Mouse (Mus musculus): ENCODE results near the gene E030018B13Rik. TPM values are rescaled to one million over a fixed set of nuclear protein-coding genes. Genes with fewer than 3 reads are reported as not detected.
A peak's percentile ranks its signal among the peaks of the same experiment; 100 is the strongest.

Gene E030018B13Rik
- polyA plus RNA-seq, 2 experiments = not detected

DNA sequence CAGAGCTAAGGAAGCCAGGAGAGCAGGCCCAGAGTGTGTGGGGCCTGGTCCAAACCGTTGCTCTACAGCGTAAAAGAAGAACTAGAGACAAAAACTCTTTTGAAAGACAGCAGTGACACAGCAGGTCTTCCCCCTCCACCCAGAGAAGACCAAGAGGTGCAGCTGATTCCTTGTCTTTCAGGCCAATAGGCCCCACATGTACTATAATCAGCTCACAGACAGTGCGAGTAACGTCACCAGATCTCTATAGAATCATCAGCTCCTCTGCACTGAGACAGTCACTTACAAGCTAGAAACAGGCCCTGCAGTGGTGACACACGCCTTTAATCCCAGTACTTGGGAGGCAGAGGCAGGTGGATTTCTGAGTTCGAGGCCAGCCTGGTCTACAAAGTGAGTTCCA lies 17.2 kb downstream of the E030018B13Rik start:
- Histone ChIP-seq H3K27ac (peak overlapping the region; percentile 77), H3K4me2 (ENCODE audit: low read depth) (peak overlapping the region; percentile 97)
- peak in 2 of 3 experiments; percentile 53 to 64 for DNase-seq (ENCODE audit: low read depth in 3 of 3, low spot score in 3 of 3)

DNA sequence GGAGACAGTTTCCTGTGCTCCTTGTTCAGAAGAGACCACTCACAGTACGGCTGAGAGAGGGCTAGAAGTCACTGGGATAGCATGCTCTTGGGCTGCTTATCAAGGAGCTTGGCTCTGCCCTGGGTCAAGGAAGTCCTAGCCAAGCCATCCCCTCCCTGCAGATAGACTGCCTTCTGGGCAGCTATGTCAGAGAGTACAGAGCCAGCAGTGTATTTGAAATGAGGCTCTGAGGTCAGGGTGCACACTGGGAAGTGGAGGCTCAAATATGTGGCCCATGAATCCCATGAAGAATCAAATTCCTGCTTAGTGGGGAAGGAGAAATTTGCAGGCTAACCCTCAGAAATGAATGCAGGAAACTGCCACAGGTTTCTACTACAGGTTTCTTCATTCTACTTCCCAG lies 17.9 kb downstream of the E030018B13Rik start:
- peak overlapping the region; percentile 97 for H3K4me2 ChIP-seq (ENCODE audit: low read depth)
- H3K4me3 ChIP-seq (ENCODE audit: insufficient read depth in 1 of 2, low read depth in 2 of 2, low read length in 2 of 2) = no peak overlapping the region
- ATAC-seq (ENCODE audit: insufficient read depth) = no peak
- H3K4me1 ChIP-seq (replicated peaks; ENCODE audit: control insufficient read depth in 2 of 2, insufficient read depth in 2 of 2, low read length in 1 of 2) = peaks cover 44 to 54% of the 10 kb centered on the region in 2 experiments
- 18% methylated on average over 1 of the region's 1 CpGs for WGBS (ENCODE audit: insufficient replicate concordance)
- no peaks in the 10 kb centered on the region for H3K36me3 ChIP-seq (replicated peaks; ENCODE audit: control insufficient read depth, insufficient read depth, low read depth)
- peak overlapping the region; percentile 77 for H3K27ac ChIP-seq
- H3K9me3 ChIP-seq (ENCODE audit: control insufficient read depth, low read length) = no peaks in the 10 kb centered on the region
- TF ChIP-seq EP300 (IDR thresholded peaks at IDR 0.05; ENCODE audit: low read depth) (no peak), CTCF (IDR thresholded peaks at IDR 0.05; ENCODE audit: low read depth) (no peak)
- no peaks in the 10 kb centered on the region for H3K27me3 ChIP-seq (ENCODE audit: control insufficient read depth, insufficient read depth, low read length)
- no peak for DNase-seq (ENCODE audit: low read depth in 3 of 3, low spot score in 3 of 3)
- H3K9ac ChIP-seq (replicated peaks) = no peak overlapping the region; the same call in none of the 2 replicates

More for the DNA sequence above, 17.2 kb downstream of the E030018B13Rik start:
- WGBS (ENCODE audit: insufficient replicate concordance) = 27% methylated on average over 6 of the region's 6 CpGs
- no peaks in the 10 kb centered on the region for H3K27me3 ChIP-seq (ENCODE audit: control insufficient read depth, insufficient read depth, low read length)
- no peak overlapping the region for H3K4me3 ChIP-seq (ENCODE audit: insufficient read depth in 1 of 2, low read depth in 2 of 2, low read length in 2 of 2)
- no peak for ATAC-seq (ENCODE audit: insufficient read depth)
- no peak for TF ChIP-seq CTCF (IDR thresholded peaks at IDR 0.05; ENCODE audit: low read depth)
- peak; percentile 73; the same call in 1 of the 2 replicates for TF ChIP-seq EP300 (IDR thresholded peaks at IDR 0.05; ENCODE audit: low read depth)
- no peaks in the 10 kb centered on the region for H3K9me3 ChIP-seq (ENCODE audit: control insufficient read depth, low read length)
- H3K36me3 ChIP-seq (replicated peaks; ENCODE audit: control insufficient read depth, insufficient read depth, low read depth) = no peaks in the 10 kb centered on the region
- peak overlapping the region; percentile 50 for H3K9ac ChIP-seq (replicated peaks)
- peaks cover 50 to 60% of the 10 kb centered on the region in 2 experiments for H3K4me1 ChIP-seq (replicated peaks; ENCODE audit: control insufficient read depth in 2 of 2, insufficient read depth in 2 of 2, low read length in 1 of 2)

DNA sequence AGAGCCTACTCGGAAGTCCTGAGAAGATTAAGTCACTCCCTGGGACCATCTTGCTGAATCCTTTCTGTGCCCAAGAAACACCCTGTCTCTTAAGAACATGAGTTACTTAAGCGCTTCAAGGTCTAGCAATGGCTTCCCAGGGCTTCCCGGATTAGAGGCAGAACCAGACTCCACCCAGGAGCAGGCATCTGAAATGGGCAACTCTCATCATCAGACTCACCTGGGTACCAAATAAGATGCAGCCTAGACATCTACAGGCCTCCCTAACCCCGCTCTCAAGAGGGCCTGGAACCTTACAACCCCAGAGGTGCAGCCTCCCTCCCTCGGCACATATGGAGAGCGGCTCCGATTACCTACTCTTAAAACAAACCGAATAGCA lies 19.1 kb downstream of the E030018B13Rik start:
- DNase-seq (ENCODE audit: low read depth in 3 of 3, low spot score in 3 of 3) (no peak), ATAC-seq (ENCODE audit: insufficient read depth) (no peak)
- Histone ChIP-seq H3K4me1 (replicated peaks; ENCODE audit: control insufficient read depth in 2 of 2, insufficient read depth in 2 of 2, low read length in 1 of 2) (peaks cover 45 to 54% of the 10 kb centered on the region in 2 experiments), H3K36me3 (replicated peaks; ENCODE audit: control insufficient read depth, insufficient read depth, low read depth) (no peaks in the 10 kb centered on the region), H3K4me3 (ENCODE audit: insufficient read depth in 1 of 2, low read depth in 2 of 2, low read length in 2 of 2) (peak overlapping the region; percentile 75 to 89), H3K9me3 (ENCODE audit: control insufficient read depth, low read length) (no peaks in the 10 kb centered on the region), H3K27me3 (ENCODE audit: control insufficient read depth, insufficient read depth, low read length) (no peaks in the 10 kb centered on the region), H3K9ac (replicated peaks) (peak overlapping the region; percentile 72), H3K27ac (peak overlapping the region; percentile 91), H3K4me2 (ENCODE audit: low read depth) (peak overlapping the region; percentile 97)
- TF ChIP-seq EP300 (IDR thresholded peaks at IDR 0.05; ENCODE audit: low read depth) (no peak), CTCF (IDR thresholded peaks at IDR 0.05; ENCODE audit: low read depth) (no peak)
- WGBS (ENCODE audit: insufficient replicate concordance) = 39% methylated on average over 8 of the region's 8 CpGs

DNA sequence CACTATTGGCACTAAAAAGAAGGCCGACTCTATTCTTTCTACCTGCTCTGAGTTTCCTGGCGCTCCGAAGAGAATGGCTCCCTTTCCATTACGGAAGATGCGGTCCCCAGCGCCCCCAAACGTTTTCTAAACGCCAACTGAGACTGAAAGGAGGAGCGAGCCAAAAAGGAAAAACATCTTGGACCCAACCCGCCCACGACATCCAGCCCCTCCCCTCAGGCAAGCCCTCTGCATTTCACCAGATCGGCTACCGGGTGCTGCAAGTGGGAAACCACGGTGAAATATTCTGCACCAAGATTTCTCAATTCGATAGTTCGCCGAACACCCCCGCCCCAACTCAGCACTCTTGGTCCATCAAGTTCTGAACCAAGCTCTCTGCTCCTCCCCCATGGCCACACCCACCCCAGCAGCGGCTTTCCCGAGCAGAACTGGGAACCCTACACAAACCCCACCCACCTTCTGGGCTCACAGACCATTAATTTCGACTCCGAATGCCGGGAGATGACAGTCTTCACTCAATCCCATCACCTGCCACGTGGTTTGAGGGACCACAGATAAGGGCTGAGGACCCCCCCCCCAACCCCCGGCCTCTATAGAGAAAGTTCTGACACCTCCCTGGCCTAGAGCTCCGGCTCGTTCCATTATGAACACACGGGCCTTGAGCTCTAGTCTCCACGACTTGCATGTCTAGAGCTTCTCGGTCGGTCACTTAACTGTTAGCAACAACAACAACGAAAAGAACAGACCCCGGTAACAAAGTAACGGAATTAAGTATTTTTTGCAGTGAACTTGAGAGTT lies 19.7 kb downstream of the E030018B13Rik start:
- Histone ChIP-seq H3K9ac (replicated peaks) (peak overlapping the region; percentile 72), H3K27me3 (ENCODE audit: control insufficient read depth, insufficient read depth, low read length) (no peaks in the 10 kb centered on the region), H3K4me1 (replicated peaks; ENCODE audit: control insufficient read depth in 2 of 2, insufficient read depth in 2 of 2, low read length in 1 of 2) (peaks cover 51 to 59% of the 10 kb centered on the region in 2 experiments), H3K4me3 (ENCODE audit: insufficient read depth in 1 of 2, low read depth in 2 of 2, low read length in 2 of 2) (peak overlapping the region; percentile 75 to 89), H3K9me3 (ENCODE audit: control insufficient read depth, low read length) (no peaks in the 10 kb centered on the region), H3K27ac (peak overlapping the region; percentile 91), H3K36me3 (replicated peaks; ENCODE audit: control insufficient read depth, insufficient read depth, low read depth) (no peaks in the 10 kb centered on the region), H3K4me2 (ENCODE audit: low read depth) (peak overlapping the region; percentile 97)
- TF ChIP-seq CTCF (IDR thresholded peaks at IDR 0.05; ENCODE audit: low read depth) (peak; percentile 39), EP300 (IDR thresholded peaks at IDR 0.05; ENCODE audit: low read depth) (no peak)
- WGBS (ENCODE audit: insufficient replicate concordance) = 2% methylated on average over 34 of the region's 34 CpGs
- DNase-seq (ENCODE audit: low read depth in 3 of 3, low spot score in 3 of 3) (peak; percentile 68 to 76 (median 68)), ATAC-seq (ENCODE audit: insufficient read depth) (no peak)

DNA sequence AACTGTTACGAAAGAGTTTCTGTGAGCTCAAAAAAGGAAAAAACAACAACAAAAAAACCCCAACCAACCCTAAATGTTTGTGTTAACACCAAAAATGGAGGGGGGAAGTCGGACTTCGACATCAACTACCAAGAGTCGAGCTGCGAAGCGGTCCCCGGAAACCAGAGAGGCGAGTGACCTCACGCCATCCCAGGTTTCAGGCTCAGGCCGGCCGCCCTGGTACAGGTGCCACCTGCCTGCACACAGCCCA lies 20.3 kb downstream of the E030018B13Rik start:
- DNase-seq (ENCODE audit: low read depth in 3 of 3, low spot score in 3 of 3) (no peak), ATAC-seq (ENCODE audit: insufficient read depth) (no peak)
- TF ChIP-seq EP300 (IDR thresholded peaks at IDR 0.05; ENCODE audit: low read depth) (no peak), CTCF (IDR thresholded peaks at IDR 0.05; ENCODE audit: low read depth) (peak; percentile 15; the same call in 1 of the 2 replicates)
- H3K36me3 ChIP-seq (replicated peaks; ENCODE audit: control insufficient read depth, insufficient read depth, low read depth) = no peaks in the 10 kb centered on the region
- no peaks in the 10 kb centered on the region for H3K27me3 ChIP-seq (ENCODE audit: control insufficient read depth, insufficient read depth, low read length)
- peaks cover 56 to 62% of the 10 kb centered on the region in 2 experiments for H3K4me1 ChIP-seq (replicated peaks; ENCODE audit: control insufficient read depth in 2 of 2, insufficient read depth in 2 of 2, low read length in 1 of 2)
- no peaks in the 10 kb centered on the region for H3K9me3 ChIP-seq (ENCODE audit: control insufficient read depth, low read length)
- peak overlapping the region; percentile 91 for H3K27ac ChIP-seq
- under 1% methylated on average over 11 of the region's 11 CpGs for WGBS (ENCODE audit: insufficient replicate concordance)
- peak overlapping the region; percentile 97 for H3K4me2 ChIP-seq (ENCODE audit: low read depth)
- H3K9ac ChIP-seq (replicated peaks) = peak overlapping the region; percentile 72
- peak overlapping the region; percentile 75 to 89 for H3K4me3 ChIP-seq (ENCODE audit: insufficient read depth in 1 of 2, low read depth in 2 of 2, low read length in 2 of 2)

All from liver, embryonic 14.5 days (tissue).